Mouse (Mus musculus): ENCODE results near the gene Dtd1. TPM values are rescaled to one million over a fixed set of nuclear protein-coding genes. Genes with fewer than 3 reads are reported as not detected.

Gene Dtd1
- polyA plus RNA-seq, 1 experiment = 16.5 TPM

GRCm38 (mm10) chr2:144638719-144639118 lies 39.0 kb downstream of the Dtd1 start:
- DNase-seq (ENCODE audit: low read depth) = no peak

GRCm38 (mm10) chr2:144640101-144640500 lies 40.4 kb downstream of the Dtd1 start:
- no peak for DNase-seq (ENCODE audit: low read depth)

GRCm38 (mm10) chr2:144641991-144642390 lies 42.3 kb downstream of the Dtd1 start:
- peak; percentile 40 for DNase-seq (ENCODE audit: low read depth)

GRCm38 (mm10) chr2:144646360-144646759 lies 46.7 kb downstream of the Dtd1 start:
- DNase-seq (ENCODE audit: low read depth) = no peak

GRCm38 (mm10) chr2:144647151-144647550 lies 47.5 kb downstream of the Dtd1 start:
- no peak for DNase-seq (ENCODE audit: low read depth)

GRCm38 (mm10) chr2:144649960-144650359 lies 50.3 kb downstream of the Dtd1 start:
- no peak for DNase-seq (ENCODE audit: low read depth)

- no peak for DNase-seq (ENCODE audit: low read depth)
Observed at GRCm38 (mm10) chr2:144652841-144653240, 53.1 kb downstream of the Dtd1 start.

GRCm38 (mm10) chr2:144655307-144655706 lies 55.6 kb downstream of the Dtd1 start:
- no peak for DNase-seq (ENCODE audit: low read depth)

- DNase-seq (ENCODE audit: low read depth) = no peak
Observed at GRCm38 (mm10) chr2:144668507-144668906, 68.8 kb downstream of the Dtd1 start.

- no peak for DNase-seq (ENCODE audit: low read depth)
Observed at GRCm38 (mm10) chr2:144670289-144670930, 70.7 kb downstream of the Dtd1 start.

GRCm38 (mm10) chr2:144672397-144672796 lies 72.7 kb downstream of the Dtd1 start:
- DNase-seq (ENCODE audit: low read depth) = no peak

GRCm38 (mm10) chr2:144676546-144677228 lies 77.0 kb downstream of the Dtd1 start:
- DNase-seq (ENCODE audit: low read depth) = no peak

- DNase-seq (ENCODE audit: low read depth) = no peak
Observed at GRCm38 (mm10) chr2:144677229-144677571, 77.5 kb downstream of the Dtd1 start.

GRCm38 (mm10) chr2:144678779-144679178 lies 79.1 kb downstream of the Dtd1 start:
- no peak for DNase-seq (ENCODE audit: low read depth)

GRCm38 (mm10) chr2:144679394-144679793 lies 79.7 kb downstream of the Dtd1 start:
- DNase-seq (ENCODE audit: low read depth) = no peak

GRCm38 (mm10) chr2:144692219-144692732 lies 92.6 kb downstream of the Dtd1 start:
- no peak for DNase-seq (ENCODE audit: low read depth)

GRCm38 (mm10) chr2:144692777-144693176 lies 93.1 kb downstream of the Dtd1 start:
- no peak for DNase-seq (ENCODE audit: low read depth)

GRCm38 (mm10) chr2:144694923-144695322 lies 95.2 kb downstream of the Dtd1 start:
- no peak for DNase-seq (ENCODE audit: low read depth)

- no peak for DNase-seq (ENCODE audit: low read depth)
Observed at GRCm38 (mm10) chr2:144698046-144698445, 98.3 kb downstream of the Dtd1 start.

GRCm38 (mm10) chr2:144700608-144701007 lies 100.9 kb downstream of the Dtd1 start:
- DNase-seq (ENCODE audit: low read depth) = no peak

GRCm38 (mm10) chr2:144701415-144702149 lies 101.9 kb downstream of the Dtd1 start:
- no peak for DNase-seq (ENCODE audit: low read depth)

- DNase-seq (ENCODE audit: low read depth) = no peak
Observed at GRCm38 (mm10) chr2:144709285-144709684, 109.6 kb downstream of the Dtd1 start.

GRCm38 (mm10) chr2:144709704-144710103 lies 110.0 kb downstream of the Dtd1 start:
- no peak for DNase-seq (ENCODE audit: low read depth)
